Mouse (Mus musculus) spleen, adult 2 months (tissue): ENCODE data around the gene Tamm41. TPM values are rescaled to one million over a fixed set of nuclear protein-coding genes. Genes with fewer than 3 reads are reported as not detected.

Experiments
- DNase-seq, 2 experiments: peaks; one replicate each; pipeline versions ENCODE4 v3.0.0 to v3.0.0-alpha.2; 2012 to 2021; ENCODE audit warnings: low spot score in 2 of 2, low read depth in 1 of 2
- H3K27ac ChIP-seq: fragments of 200-500 bp; 2 replicates; pipeline ENCODE4 v1.5.1; 2012; ENCODE audit warnings: low read length, inconsistent platforms; ENCODE audit not compliant: insufficient read depth
- H3K27me3 ChIP-seq: fragments of 200-500 bp; 2 replicates; pipeline ENCODE4 v1.6.1; 2012; ENCODE audit warnings: mild to moderate bottlenecking, moderate library complexity, low read length, inconsistent platforms; ENCODE audit not compliant: control insufficient read depth, insufficient read depth
- H3K36me3 ChIP-seq: fragments of 200-500 bp; 2 replicates; pipeline ENCODE4 v1.6.1; 2012; ENCODE audit warnings: mild to moderate bottlenecking, low read length, inconsistent platforms; ENCODE audit not compliant: control insufficient read depth, insufficient read depth
- H3K4me1 ChIP-seq: fragments of 200-500 bp; 2 replicates; pipeline ENCODE4 v1.6.1; 2011; ENCODE audit warnings: inconsistent platforms; ENCODE audit not compliant: control insufficient read depth, insufficient read depth, insufficient read length
- H3K4me3 ChIP-seq: fragments of 200-500 bp; 2 replicates; pipeline ENCODE4 v1.5.1; 2011; ENCODE audit warnings: mild to moderate bottlenecking, inconsistent platforms; ENCODE audit not compliant: insufficient read depth, insufficient read length; ENCODE audit errors: extremely low read depth
- CTCF ChIP-seq: fragments of 200-500 bp; IDR thresholded peaks from 2 replicates; pipeline ENCODE4 v1.5.1; 2011; ENCODE audit warnings: mild to moderate bottlenecking, inconsistent platforms; ENCODE audit not compliant: insufficient read depth, insufficient read length, insufficient replicate concordance; ENCODE audit errors: extremely low read depth
- POLR2A ChIP-seq: fragments of 200-500 bp; IDR thresholded peaks from 2 replicates; pipeline ENCODE4 v1.6.1; 2011; ENCODE audit warnings: low read depth, low read length, inconsistent platforms
- WGBS: fragments of 180-500 bp; shearing (Covaris S2); methylation state at CpG from one replicate; pipeline ENCODE4 v1.1.7; 2018; 5-methylcytosine and 5-hydroxymethylcytosine counted together
- polyA plus RNA-seq: library from polyadenylated mRNA; depleted of rRNA; stranded (reverse); fragments of >200 nt; gene quantifications from 2 replicates; pipeline ENCODE4 v1.2.3, GENCODE M21; 2012; rRNA removed

The Tamm41 gene
- 24.3 and 28.5 TPM in 2 replicates for polyA plus RNA-seq

DNA sequence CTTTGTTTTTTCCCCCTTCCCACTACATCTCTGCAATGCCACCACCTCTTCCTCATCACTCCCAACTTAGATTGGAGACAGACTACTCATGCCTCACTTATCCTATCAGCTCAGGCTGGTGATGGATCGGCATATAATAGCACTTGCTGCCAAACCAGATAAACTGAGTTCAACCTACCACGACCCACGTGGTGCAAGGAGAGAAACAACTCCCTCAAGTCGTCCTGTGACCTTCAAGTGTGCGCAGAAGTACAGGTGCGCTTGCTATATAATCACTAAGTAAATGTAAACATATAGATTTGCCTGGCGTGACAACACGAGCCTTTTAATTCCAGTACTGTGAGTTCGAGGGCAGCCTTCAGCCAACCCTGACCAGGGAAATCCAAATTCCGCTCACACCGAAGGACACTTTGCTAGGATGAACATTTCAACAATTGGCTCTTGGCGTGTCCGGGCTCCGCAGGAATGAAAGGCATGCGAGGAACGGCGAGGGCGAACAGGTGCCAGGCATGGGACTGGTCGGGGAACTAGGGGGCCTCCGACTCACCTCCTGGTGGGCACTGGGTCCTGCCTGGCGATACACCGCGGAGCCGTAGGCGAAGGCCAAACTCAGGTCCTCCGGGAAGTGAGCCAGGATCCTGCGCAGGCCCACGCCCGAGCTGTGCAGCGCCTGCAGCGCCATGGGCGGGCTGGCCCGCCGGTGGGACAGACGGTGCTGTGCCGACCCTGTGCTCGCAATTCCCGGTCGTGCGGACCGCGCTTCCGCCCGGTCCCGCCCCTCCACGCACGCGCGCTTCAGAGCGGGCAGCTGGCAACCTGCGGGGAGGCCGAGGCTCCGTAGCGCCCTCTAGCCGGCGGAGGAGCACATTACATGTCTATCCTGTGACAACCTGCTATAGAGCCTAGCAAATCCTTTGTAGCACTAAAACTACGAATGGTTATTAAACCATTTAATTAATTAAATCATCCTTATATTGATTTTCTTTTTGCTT lies at the start of gene Tamm41:
Gene Tamm41 (minus strand): TSS at position 774 of the 992 bp plus-strand sequence.
- Histone ChIP-seq H3K4me1 (peaks cover 2% of the 10 kb centered on the region; the same call in 1 of the 2 replicates), H3K4me3 (peak within 1 kb of the TSS; percentile 89), H3K27ac (no peak within 1 kb of the TSS), H3K27me3 (no peaks in the 10 kb centered on the region), H3K36me3 (peaks cover 5% of the 10 kb centered on the region)
- under 1% methylated on average over 57 of the region's 57 CpGs for WGBS
- TF ChIP-seq POLR2A (peak; percentile 10; the same call in 1 of the 2 replicates), CTCF (peak; percentile 89)
- peak; percentile 59 to 86 for DNase-seq

DNA sequence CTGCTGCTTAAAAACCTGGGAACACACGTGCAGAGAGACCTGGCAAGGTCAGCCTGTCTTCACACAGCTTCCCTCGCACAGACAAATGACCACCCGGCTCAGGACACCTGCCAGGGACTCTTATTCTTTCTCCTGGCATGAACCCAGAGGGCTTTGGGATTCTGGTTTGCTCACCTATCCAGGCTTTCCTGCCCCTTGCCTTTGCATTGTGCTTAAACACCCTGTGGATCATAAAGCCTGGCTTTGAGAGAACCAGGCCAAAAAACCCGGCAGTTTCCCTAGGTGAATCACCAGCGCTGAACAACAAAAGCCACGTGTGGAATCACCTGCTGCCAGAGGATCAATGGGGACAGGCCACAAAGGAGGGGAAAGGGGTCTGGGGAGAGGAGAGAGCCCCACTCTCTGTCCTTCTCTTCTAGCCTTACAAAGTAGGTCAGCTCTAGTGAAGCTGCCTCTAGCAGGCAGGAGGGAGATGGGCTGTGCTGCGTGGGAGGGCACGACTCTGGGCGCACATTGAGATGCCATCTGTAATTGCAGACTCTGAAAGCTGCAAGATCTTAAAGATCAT lies 47.7 kb upstream of the Tamm41 start:
- DNase-seq = no peak
- WGBS = 75% methylated on average over 9 of the region's 9 CpGs
- TF ChIP-seq CTCF (no peak), POLR2A (no peak)

DNA sequence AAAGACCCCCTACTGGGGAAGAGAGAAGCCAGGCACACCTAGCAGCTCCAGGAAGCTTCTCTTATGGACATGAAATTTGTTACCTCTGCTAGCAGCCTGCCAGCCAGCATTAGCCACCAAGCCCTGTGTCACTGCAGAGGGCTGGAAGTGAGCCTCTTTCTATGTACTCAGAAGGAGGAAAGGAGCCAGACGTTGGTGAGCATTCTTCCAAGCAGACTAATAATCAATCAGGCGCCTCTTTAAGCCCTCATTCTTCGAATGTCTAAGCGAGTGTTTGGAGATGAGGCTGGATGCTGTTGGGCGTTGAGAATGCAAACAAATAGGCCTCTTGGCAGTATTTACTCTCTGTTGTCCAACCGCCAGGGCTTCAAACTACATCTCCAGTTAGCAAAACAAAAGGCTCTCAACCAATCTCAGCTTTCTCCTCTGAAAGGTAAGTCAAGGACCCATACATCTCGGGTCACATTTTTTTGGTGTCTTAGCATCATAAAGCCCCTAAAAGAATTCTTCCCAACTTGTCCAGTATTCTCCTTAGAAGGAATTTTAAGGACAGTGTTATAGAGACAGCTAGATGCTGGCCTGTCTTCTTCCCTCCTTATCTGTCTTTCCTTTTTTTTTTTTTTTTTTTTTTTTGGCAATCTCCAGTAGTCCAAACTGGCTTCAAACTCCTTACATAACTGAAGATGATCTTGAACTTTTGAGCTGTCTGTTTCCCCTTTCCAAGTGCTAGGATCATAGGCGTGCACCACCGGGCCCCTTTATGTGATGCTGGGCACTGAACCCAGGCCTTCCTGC lies 39.3 kb upstream of the Tamm41 start:
- no peaks in the 10 kb centered on the region for H3K4me1 ChIP-seq
- TF ChIP-seq POLR2A (no peak), CTCF (no peak)
- H3K27ac ChIP-seq = no peak overlapping the region
- no peaks in the 10 kb centered on the region for H3K27me3 ChIP-seq
- H3K36me3 ChIP-seq = no peaks in the 10 kb centered on the region
- WGBS = 69% methylated on average over 9 of the region's 9 CpGs
- H3K4me3 ChIP-seq = no peak overlapping the region
- DNase-seq = no peak

More for the DNA sequence above, 47.7 kb upstream of the Tamm41 start:
- no peaks in the 10 kb centered on the region for H3K27me3 ChIP-seq
- H3K4me3 ChIP-seq = no peak overlapping the region
- H3K4me1 ChIP-seq = no peaks in the 10 kb centered on the region
- H3K27ac ChIP-seq = no peak overlapping the region
- no peaks in the 10 kb centered on the region for H3K36me3 ChIP-seq

DNA sequence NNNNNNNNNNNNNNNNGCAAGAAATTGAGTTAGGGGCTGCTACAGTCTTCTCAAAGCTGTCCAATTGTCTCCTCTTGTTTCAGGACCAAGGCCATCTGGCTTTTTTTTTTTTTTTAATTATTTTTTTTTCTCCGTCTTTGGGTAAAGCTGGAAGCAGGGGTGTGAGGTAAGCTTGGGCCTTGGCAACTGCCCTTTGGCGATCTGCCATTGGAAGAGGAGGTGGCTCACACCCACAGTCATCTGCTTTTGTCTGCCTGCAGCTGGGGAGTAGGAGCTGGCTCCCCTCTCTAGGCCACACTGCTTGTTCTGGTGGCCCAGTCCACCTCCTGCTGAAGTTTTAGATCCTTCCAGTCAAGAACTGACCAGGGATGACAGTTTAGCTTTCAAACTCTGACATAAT lies 34.3 kb upstream of the Tamm41 start:
- Histone ChIP-seq H3K36me3 (no peaks in the 10 kb centered on the region), H3K27ac (no peak overlapping the region), H3K27me3 (no peaks in the 10 kb centered on the region), H3K4me3 (no peak overlapping the region), H3K4me1 (no peaks in the 10 kb centered on the region)
- DNase-seq = no peak
- TF ChIP-seq POLR2A (no peak), CTCF (no peak)
- 78% methylated on average over 2 of the region's 2 CpGs for WGBS

DNA sequence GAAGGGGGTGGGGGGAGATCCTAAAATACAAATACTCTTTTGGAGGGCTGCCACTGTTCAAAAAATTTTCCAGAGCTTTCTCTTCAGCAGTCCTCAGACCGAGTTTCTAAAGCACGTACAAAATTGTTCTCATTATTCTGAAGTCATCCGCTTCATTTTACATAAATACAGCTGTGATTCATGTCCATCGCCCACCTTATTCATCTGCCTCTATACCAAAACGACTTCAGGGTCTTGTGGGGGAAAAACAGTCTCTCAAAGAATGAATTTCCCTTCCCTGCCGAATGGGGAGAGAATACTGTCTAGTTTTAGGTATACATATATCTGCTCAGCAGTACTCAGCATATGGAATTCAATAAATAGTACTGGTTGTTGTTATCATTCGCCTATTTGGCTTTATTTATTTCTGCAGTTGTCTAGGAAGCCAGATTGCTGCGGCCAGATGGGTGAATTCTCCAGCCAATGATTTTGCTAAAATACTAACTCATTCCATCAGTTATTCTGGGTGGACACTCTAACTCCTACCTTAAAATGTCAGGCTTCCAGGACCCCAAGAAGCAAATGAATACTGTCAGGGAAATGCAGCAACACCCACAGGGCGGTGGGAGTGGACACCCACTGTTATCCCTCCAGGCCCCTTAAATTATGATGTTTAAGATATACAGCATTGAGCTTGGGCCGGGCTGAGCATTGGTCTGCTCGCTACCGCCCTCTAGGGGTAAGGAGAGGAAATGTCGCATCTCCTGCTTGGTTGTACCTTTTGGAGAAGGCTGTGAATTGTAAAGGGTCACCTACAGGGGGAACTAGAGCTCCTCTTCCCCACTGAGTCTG lies 27.9 kb upstream of the Tamm41 start:
- no peaks in the 10 kb centered on the region for H3K4me1 ChIP-seq
- no peak overlapping the region for H3K4me3 ChIP-seq
- H3K36me3 ChIP-seq = no peaks in the 10 kb centered on the region
- peak in 1 of 2 experiments; percentile 34 for DNase-seq
- no peak overlapping the region for H3K27ac ChIP-seq
- no peaks in the 10 kb centered on the region for H3K27me3 ChIP-seq
- WGBS = 49% methylated on average over 13 of the region's 13 CpGs
- TF ChIP-seq POLR2A = no peak
- TF ChIP-seq CTCF = peak; percentile 72; the same call in 1 of the 2 replicates
